Mouse (Mus musculus) intestine, postnatal 0 days (tissue): ENCODE results near the gene Hcls1. TPM values are rescaled to one million over a fixed set of nuclear protein-coding genes. Genes with fewer than 3 reads are reported as not detected.

ENCODE experiments used
- ATAC-seq: fragments of 200-750 bp; cut with Nextera tagmentation; 2 replicates; pipeline ENCODE4 v1.8.0; 2017; ENCODE audit warnings: mild to moderate bottlenecking, moderate TSS enrichment, moderate library complexity
- H3K27ac ChIP-seq: fragments of 300-500 bp; sonication (generic); 2 replicates; pipeline ENCODE4 v1.5.1; 2014; ENCODE audit warnings: mild to moderate bottlenecking, low read depth, low read length, moderate library complexity
- H3K27me3 ChIP-seq: fragments of 300-500 bp; sonication (generic); replicated peaks from 2 replicates; pipeline ENCODE4 v1.6.1; 2014; ENCODE audit warnings: low read length, mixed read lengths; ENCODE audit not compliant: control insufficient read depth, insufficient read depth
- H3K36me3 ChIP-seq: fragments of 300-500 bp; sonication (generic); 2 replicates; pipeline ENCODE4 v1.6.1; 2014; ENCODE audit warnings: mild to moderate bottlenecking, moderate library complexity; ENCODE audit not compliant: control insufficient read depth, insufficient read depth
- H3K4me1 ChIP-seq: fragments of 300-500 bp; sonication (generic); replicated peaks from 2 replicates; pipeline ENCODE4 v1.6.1; 2014; ENCODE audit warnings: antibody characterized with exemption, low read length, mixed read lengths; ENCODE audit not compliant: control insufficient read depth, insufficient read depth
- H3K4me2 ChIP-seq: fragments of 300-500 bp; sonication (generic); replicated peaks from 2 replicates; pipeline ENCODE4 v1.6.1; 2014; ENCODE audit warnings: low read depth, mild to moderate bottlenecking, moderate library complexity
- H3K4me3 ChIP-seq: fragments of 300-500 bp; sonication (generic); 2 replicates; pipeline ENCODE4 v1.5.1; 2014; ENCODE audit warnings: low read depth, low read length
- H3K9ac ChIP-seq: fragments of 300-500 bp; sonication (generic); 2 replicates; pipeline ENCODE4 v1.6.1; 2014; ENCODE audit warnings: mild to moderate bottlenecking, low read depth, low read length
- H3K9me3 ChIP-seq: fragments of 300-500 bp; sonication (generic); 2 replicates; pipeline ENCODE4 v1.6.1; 2016; ENCODE audit warnings: mixed run types; ENCODE audit not compliant: control insufficient read depth
- CTCF ChIP-seq: sonication (generic); IDR thresholded peaks from 2 replicates; pipeline ENCODE4 v1.5.1; 2016; ENCODE audit warnings: low read depth, mild to moderate bottlenecking, control low read depth, antibody characterized with exemption, moderate library complexity
- WGBS: fragments of 180-500 bp; shearing (Covaris S2); extraction: QIAGEN DNeasy Blood & Tissue Kit; methylation state at CpG from one replicate; pipeline ENCODE4 v1.1.7; 2014; 5-methylcytosine and 5-hydroxymethylcytosine counted together
- polyA plus RNA-seq: library from polyadenylated mRNA; unstranded; fragments of >200 nt; fragmentation: Nextera tagmentation; extraction: Ambion mirVana; gene quantifications from 2 replicates; pipeline ENCODE4 v1.2.1, GENCODE M21; 2015

Gene Hcls1
- polyA plus RNA-seq, 1 experiment from 2014 or later = 16.1 TPM

DNA sequence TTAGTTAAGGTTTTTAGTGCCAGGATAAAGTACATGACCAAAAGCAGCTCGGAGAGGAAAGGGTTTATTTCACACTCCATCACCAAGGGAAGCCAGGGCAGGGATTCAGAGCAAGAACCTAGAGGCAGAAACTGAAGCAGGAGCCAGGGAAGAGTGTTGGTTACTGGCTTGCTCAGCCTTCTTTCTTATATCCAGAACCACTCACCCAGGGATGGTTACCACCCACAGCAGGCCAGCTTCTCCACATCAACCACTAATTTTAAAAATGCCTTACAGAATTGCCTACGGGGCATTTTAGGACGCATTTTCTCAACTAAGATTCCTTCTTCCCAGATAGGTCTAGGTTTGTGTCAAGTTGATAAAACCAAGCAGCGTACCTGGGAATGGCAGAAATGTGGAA, 28.6 kb downstream of the Hcls1 start:
- Histone ChIP-seq H3K27me3 (no peaks in the 10 kb centered on the region), H3K27ac (no peak overlapping the region), H3K9me3 (no peaks in the 10 kb centered on the region), H3K4me1 (no peaks in the 10 kb centered on the region), H3K9ac (no peak overlapping the region), H3K36me3 (no peaks in the 10 kb centered on the region), H3K4me3 (no peak overlapping the region), H3K4me2 (no peak overlapping the region)
- ATAC-seq = no peak
- WGBS = 88% methylated on average over 4 of the region's 4 CpGs
- TF ChIP-seq CTCF = no peak

DNA sequence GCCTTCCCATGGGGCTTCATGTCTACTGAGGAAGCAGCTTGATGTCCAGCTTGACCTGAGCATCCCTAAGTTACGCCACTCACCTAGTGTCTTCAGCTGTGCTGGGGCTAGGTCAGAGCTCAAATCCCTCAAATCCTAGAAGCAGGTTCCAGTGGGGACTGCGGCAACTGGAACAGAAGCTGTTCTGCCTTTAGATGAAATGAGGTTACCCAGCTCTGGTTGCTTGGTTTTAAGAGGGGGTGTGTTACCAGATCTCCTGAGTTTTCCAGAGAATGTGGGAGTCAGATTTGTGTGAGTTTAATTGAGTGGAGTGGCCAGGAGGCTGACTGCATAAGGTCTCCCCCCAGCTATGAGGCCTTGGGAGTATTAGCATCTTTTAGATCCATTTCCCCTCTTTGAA, 44.3 kb downstream of the Hcls1 start:
- Histone ChIP-seq H3K27ac (no peak overlapping the region), H3K9me3 (no peaks in the 10 kb centered on the region), H3K4me2 (no peak overlapping the region), H3K27me3 (no peaks in the 10 kb centered on the region), H3K9ac (no peak overlapping the region), H3K4me3 (no peak overlapping the region), H3K36me3 (no peaks in the 10 kb centered on the region), H3K4me1 (no peaks in the 10 kb centered on the region)
- TF ChIP-seq CTCF = no peak
- ATAC-seq = no peak
- WGBS = 93% methylated on average over 2 of the region's 2 CpGs

DNA sequence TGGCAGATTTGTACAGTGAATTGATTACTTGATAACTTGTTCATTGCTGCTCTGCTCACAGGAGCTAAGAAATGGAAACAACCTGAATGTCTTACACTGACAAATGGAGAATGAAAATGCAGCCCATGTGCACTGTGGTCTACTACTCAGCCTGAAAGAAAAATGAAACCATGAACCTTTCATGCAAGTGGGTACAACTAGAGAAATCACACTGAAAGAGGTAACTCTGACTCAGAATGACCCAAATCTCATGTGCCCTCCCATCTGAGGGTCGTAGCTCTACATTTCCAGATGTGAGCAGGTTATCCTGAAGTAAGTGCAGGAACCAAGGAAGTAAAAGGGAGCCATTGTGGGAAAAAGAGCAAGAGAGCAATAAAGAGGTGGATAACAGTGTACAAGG, 49.0 kb downstream of the Hcls1 start:
- no peak for ATAC-seq
- H3K4me3 ChIP-seq = no peak overlapping the region
- no peak overlapping the region for H3K27ac ChIP-seq
- H3K27me3 ChIP-seq = no peaks in the 10 kb centered on the region
- H3K9me3 ChIP-seq = no peaks in the 10 kb centered on the region
- no peak for TF ChIP-seq CTCF
- no peak overlapping the region for H3K9ac ChIP-seq
- WGBS = 77% methylated on average over 1 of the region's 1 CpGs
- no peak overlapping the region for H3K4me2 ChIP-seq
- no peaks in the 10 kb centered on the region for H3K4me1 ChIP-seq
- H3K36me3 ChIP-seq = no peaks in the 10 kb centered on the region

DNA sequence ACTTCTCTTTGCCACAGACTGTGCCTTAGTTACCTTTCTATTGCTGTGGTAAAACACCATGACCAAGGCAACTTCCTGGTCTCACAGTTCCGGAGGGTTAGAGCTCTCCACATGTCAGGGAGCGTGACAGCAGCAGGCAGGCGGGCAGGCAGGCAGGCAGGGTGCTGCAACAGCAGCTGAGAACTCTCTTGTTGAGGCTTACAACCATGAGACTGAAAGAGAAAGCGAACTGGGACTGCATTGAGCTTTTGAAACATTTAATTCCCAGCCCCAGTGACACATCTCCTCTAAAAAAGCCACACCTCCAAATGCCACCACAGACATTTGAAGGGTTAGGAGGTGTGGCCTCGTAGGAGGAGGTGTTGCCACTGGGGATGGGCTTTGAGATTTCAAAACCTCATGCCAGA, 50.9 kb downstream of the Hcls1 start:
- no peaks in the 10 kb centered on the region for H3K36me3 ChIP-seq
- WGBS = 65% methylated on average over 5 of the region's 5 CpGs
- ATAC-seq = no peak
- no peak overlapping the region for H3K4me3 ChIP-seq
- H3K27me3 ChIP-seq = no peaks in the 10 kb centered on the region
- no peak overlapping the region for H3K9ac ChIP-seq
- no peak overlapping the region for H3K4me2 ChIP-seq
- no peak for TF ChIP-seq CTCF
- H3K27ac ChIP-seq = no peak overlapping the region
- H3K9me3 ChIP-seq = no peaks in the 10 kb centered on the region
- no peaks in the 10 kb centered on the region for H3K4me1 ChIP-seq

DNA sequence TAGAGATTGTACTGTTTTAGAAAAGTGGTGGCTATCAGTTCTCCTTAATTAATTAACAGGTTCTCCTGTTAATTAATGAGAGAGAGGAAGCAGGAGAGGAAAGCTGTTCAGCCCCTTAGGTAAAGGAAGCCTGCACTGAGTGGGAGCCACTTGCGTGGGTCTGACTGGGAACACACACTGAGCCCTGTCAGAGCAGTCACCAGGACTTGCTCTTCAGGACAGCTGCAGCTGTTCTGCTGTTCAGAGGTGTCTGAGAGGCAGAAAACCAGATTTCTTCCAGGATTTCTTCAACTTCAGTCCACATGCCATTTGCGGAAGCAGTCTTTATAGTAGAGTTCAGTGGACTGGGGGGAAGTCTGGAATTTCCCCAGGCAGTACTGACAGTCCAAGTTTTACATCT, 52.6 kb downstream of the Hcls1 start:
- H3K27ac ChIP-seq = no peak overlapping the region
- ATAC-seq = no peak
- no peak overlapping the region for H3K4me2 ChIP-seq
- TF ChIP-seq CTCF = no peak
- H3K27me3 ChIP-seq = no peaks in the 10 kb centered on the region
- no peaks in the 10 kb centered on the region for H3K4me1 ChIP-seq
- no peaks in the 10 kb centered on the region for H3K36me3 ChIP-seq
- WGBS = 85% methylated on average over 2 of the region's 2 CpGs
- H3K9ac ChIP-seq = no peak overlapping the region
- no peak overlapping the region for H3K4me3 ChIP-seq
- H3K9me3 ChIP-seq = no peaks in the 10 kb centered on the region

DNA sequence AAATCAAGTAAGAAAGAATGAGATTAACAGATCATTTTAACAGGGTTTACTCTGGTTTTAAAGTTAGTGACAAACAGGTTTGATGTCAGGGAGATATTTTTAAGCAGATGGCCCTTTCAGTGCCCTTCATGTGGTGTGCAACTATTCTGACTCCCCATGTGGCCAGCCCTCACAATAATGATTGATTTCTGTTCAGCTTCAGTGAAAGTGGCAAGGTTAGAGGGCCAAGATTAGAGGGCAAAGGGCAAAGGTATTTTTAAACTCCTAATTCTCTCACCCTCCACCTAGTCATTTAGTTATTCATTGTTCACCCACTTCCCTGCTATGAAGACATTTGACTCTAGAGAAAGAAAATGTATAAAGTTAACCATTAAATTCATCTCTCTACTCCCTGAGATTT, 53.3 kb downstream of the Hcls1 start:
- Histone ChIP-seq H3K9me3 (no peaks in the 10 kb centered on the region), H3K4me2 (no peak overlapping the region)
- no peak for ATAC-seq

DNA sequence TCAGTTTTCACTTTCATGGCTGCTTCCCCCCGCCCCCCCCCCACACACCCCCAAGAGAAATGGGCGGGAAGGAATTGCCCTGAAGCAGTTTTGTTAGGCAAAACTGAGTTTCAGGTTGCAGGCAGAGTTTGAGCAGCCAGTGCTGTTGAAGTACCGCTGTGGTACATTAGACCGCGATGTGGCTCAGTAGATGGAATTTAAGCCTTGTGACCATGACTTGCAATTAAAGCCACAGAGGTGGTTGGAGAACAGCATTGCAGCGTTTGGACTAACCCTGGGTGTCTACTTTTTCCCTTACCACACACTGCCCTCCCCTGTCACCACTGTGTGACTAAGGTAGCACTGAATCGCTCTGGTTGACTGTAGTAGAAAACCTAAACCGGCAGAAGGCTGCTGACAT, 54.7 kb downstream of the Hcls1 start:
- Histone ChIP-seq H3K4me1 (no peaks in the 10 kb centered on the region), H3K36me3 (no peaks in the 10 kb centered on the region), H3K27ac (no peak overlapping the region), H3K9me3 (no peaks in the 10 kb centered on the region), H3K4me3 (no peak overlapping the region), H3K9ac (no peak overlapping the region), H3K4me2 (no peak overlapping the region), H3K27me3 (no peaks in the 10 kb centered on the region)
- TF ChIP-seq CTCF = no peak
- 73% methylated on average over 8 of the region's 8 CpGs for WGBS
- ATAC-seq = no peak

More for the DNA sequence above, 53.3 kb downstream of the Hcls1 start:
- TF ChIP-seq CTCF = no peak
- H3K27ac ChIP-seq = no peak overlapping the region
- no peaks in the 10 kb centered on the region for H3K36me3 ChIP-seq
- H3K27me3 ChIP-seq = no peaks in the 10 kb centered on the region
- H3K4me3 ChIP-seq = no peak overlapping the region
- H3K9ac ChIP-seq = no peak overlapping the region
- H3K4me1 ChIP-seq = no peaks in the 10 kb centered on the region
